8 mouse cellular contexts compared by ENCODE assay signal in the genomic region with DNA sequence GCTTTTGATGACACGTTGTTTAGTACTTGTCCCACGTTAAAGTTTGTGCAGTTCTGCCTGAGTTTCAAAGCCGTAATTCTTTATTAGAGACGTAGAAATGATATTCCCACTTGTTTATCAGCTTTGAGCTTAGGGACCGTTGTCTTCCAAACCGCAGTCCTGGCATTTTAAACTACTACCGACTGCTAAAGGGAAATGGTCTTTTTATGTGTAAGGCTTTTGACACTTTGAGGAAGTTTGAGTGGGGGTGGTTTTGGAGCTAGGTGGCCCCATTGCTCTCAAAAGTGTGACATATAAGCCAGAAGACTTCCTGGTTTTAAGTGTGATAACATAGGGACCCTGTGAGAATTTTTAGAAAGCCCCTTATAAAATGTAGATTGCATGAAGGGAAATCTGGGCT. TPM values are rescaled to one million over a fixed set of nuclear protein-coding genes. Genes with fewer than 3 reads are reported as not detected.
DNase-seq lines count a peak whose midpoint lies in the region; ATAC-seq lines count a peak whose summit lies in the region.

No protein-coding gene starts in this region.

- H3K4me1 ChIP-seq in neural tube, embryonic 11.5 days (ENCODE audit: control insufficient read depth, insufficient read depth, low read length), result peaks cover 6% of the 10 kb centered on the region; the same call in 1 of the 2 replicates
- H3K4me1 ChIP-seq in forebrain, embryonic 15.5 days, result peaks cover 47% of the 10 kb centered on the region
- H3K4me1 ChIP-seq in limb, embryonic 15.5 days, result peaks cover 21% of the 10 kb centered on the region

- H3K4me2 ChIP-seq in neural tube, embryonic 11.5 days (ENCODE audit: low read depth), result peak overlapping the region; percentile 91
- H3K4me2 ChIP-seq in forebrain, embryonic 15.5 days (replicated peaks), result peak overlapping the region; percentile 88
- H3K4me2 ChIP-seq in limb, embryonic 15.5 days, result peak overlapping the region; percentile 76

- no peak for DNase-seq in neural tube, embryonic 11.5 days (ENCODE audit: low spot score)
- no peak for DNase-seq in neural tube, embryonic 10.5 days (ENCODE audit: extremely low spot score, low spot score)
- DNase-seq in monocyte, adult 2 months (ENCODE audit: low read depth in 1 of 2, low spot score in 2 of 2), result peak; percentile 51 to 53
- DNase-seq in MN1 (ENCODE audit: low spot score), result no peak
- no peak for DNase-seq in gastrocnemius, postnatal 10 days
- no peak for DNase-seq in gastrocnemius, adult 18-20 months (ENCODE audit: low spot score)

- no peaks in the 10 kb centered on the region for H3K27me3 ChIP-seq in neural tube, embryonic 11.5 days (ENCODE audit: control insufficient read depth, insufficient read depth, low read length)
- no peaks in the 10 kb centered on the region for H3K27me3 ChIP-seq in forebrain, embryonic 15.5 days
- H3K27me3 ChIP-seq in limb, embryonic 15.5 days, result no peaks in the 10 kb centered on the region

- peak overlapping the region; percentile 77 for H3K4me3 ChIP-seq in neural tube, embryonic 11.5 days (ENCODE audit: low read depth, low read length)
- peak overlapping the region; percentile 74 for H3K4me3 ChIP-seq in forebrain, embryonic 15.5 days
- peak overlapping the region; percentile 76 for H3K4me3 ChIP-seq in limb, embryonic 15.5 days

- peaks cover 1% of the 10 kb centered on the region; the same call in 1 of the 2 replicates for H3K36me3 ChIP-seq in neural tube, embryonic 11.5 days (ENCODE audit: control insufficient read depth, insufficient read depth, low read length)
- peaks cover 16% of the 10 kb centered on the region for H3K36me3 ChIP-seq in forebrain, embryonic 15.5 days
- peaks cover 25% of the 10 kb centered on the region for H3K36me3 ChIP-seq in limb, embryonic 15.5 days

- ATAC-seq in neural tube, embryonic 11.5 days (ENCODE audit: insufficient read depth, low FRiP score, low TSS enrichment), result no peak
- ATAC-seq in forebrain, embryonic 15.5 days (replicated peaks), result no peak
- no peak for ATAC-seq in limb, embryonic 15.5 days (ENCODE audit: insufficient number of reproducible peaks, low FRiP score, low TSS enrichment, low read depth)

- no peaks in the 10 kb centered on the region for H3K9me3 ChIP-seq in neural tube, embryonic 11.5 days (ENCODE audit: control insufficient read depth, low read length)
- no peaks in the 10 kb centered on the region for H3K9me3 ChIP-seq in forebrain, embryonic 15.5 days
- no peaks in the 10 kb centered on the region for H3K9me3 ChIP-seq in limb, embryonic 15.5 days

- no peak overlapping the region for H3K27ac ChIP-seq in neural tube, embryonic 11.5 days (ENCODE audit: low read depth, low read length)
- no peak overlapping the region for H3K27ac ChIP-seq in forebrain, embryonic 15.5 days (replicated peaks)
- no peak overlapping the region for H3K27ac ChIP-seq in limb, embryonic 15.5 days

- peak overlapping the region; percentile 79 for H3K9ac ChIP-seq in neural tube, embryonic 11.5 days (ENCODE audit: low read length)
- peak overlapping the region; percentile 84 for H3K9ac ChIP-seq in forebrain, embryonic 15.5 days (replicated peaks)
- peak overlapping the region; percentile 71 for H3K9ac ChIP-seq in limb, embryonic 15.5 days

- WGBS in neural tube, embryonic 11.5 days, result 29% methylated on average over 7 of the region's 7 CpGs
- WGBS in forebrain, embryonic 15.5 days, result 29% methylated on average over 7 of the region's 7 CpGs
- WGBS in limb, embryonic 15.5 days, result 10% methylated on average over 7 of the region's 7 CpGs

RNA-seq across cellular contexts. Expression of a gene that starts 0.9 kb away (rescaled TPM):
- polyA plus RNA-seq in neural tube, embryonic 11.5 days (2014; fragmentation: Nextera tagmentation; extraction: Ambion mirVana), result 18.2 and 21.9 TPM in 2 replicates
- polyA plus RNA-seq in forebrain, embryonic 15.5 days (2015; fragmentation: Nextera tagmentation; extraction: Ambion mirVana), result 31.1 and 31.4 TPM in 2 replicates
- 17.2 and 18.1 TPM in 2 replicates for polyA plus RNA-seq in limb, embryonic 15.5 days (2015; fragmentation: Nextera tagmentation; extraction: Ambion mirVana)
- total RNA-seq in gastrocnemius, postnatal 10 days (2021), result 10 to 100 TPM; 12.8 to 14.9 TPM
- 10 to 100 TPM; 12.2 to 12.5 TPM for total RNA-seq in gastrocnemius, adult 18-20 months (2021)

Comparison
In these comparisons a context has a peak if more than half of its experiments do, and no peak if none do; other contexts are left out.
1. DNase-seq: peak in monocyte, adult 2 months (2 of 2); none in neural tube, embryonic 11.5 days (single experiment), neural tube, embryonic 10.5 days (single experiment), MN1 (single experiment), gastrocnemius, postnatal 10 days (single experiment) and gastrocnemius, adult 18-20 months (single experiment).
2. Peak in every context shown above with its lines, with median percentiles within 50 percentile points of each other: H3K4me2 ChIP-seq, H3K4me3 ChIP-seq and H3K9ac ChIP-seq.